Mouse (Mus musculus) megakaryocyte, embryonic 14.5 days (primary cell): ENCODE measurements around the gene Hdac5.

Experiments
- FLI1 ChIP-seq: IDR thresholded peaks from 2 replicates; pipeline ENCODE4 v1.6.1; 2012; ENCODE audit warnings: low read length, inconsistent platforms, mixed read lengths
- GATA1 ChIP-seq: IDR thresholded peaks from 3 replicates; pipeline ENCODE4 v1.6.1; 2012; ENCODE audit warnings: mixed read lengths, low read length, inconsistent platforms, borderline replicate concordance

GRCm38 (mm10) chr11:102201408-102201821 lies 28.6 kb downstream of the Hdac5 start:
- TF ChIP-seq GATA1 (no peak), FLI1 (no peak)
